Mouse (Mus musculus) gastrocnemius, postnatal 4 days (tissue): Measurements from ENCODE around the gene Lrrc75b. TPM values are rescaled to one million over a fixed set of nuclear protein-coding genes. Genes with fewer than 3 reads are reported as not detected.

ENCODE experiments used
- DNase-seq, 2 experiments: peaks; one replicate each; pipeline ENCODE4 v3.0.0; 2021 to 2022; ENCODE audit warnings: low spot score in 2 of 2, mixed read lengths in 2 of 2
- total RNA-seq, 2 experiments: library from RNA; stranded (reverse); gene quantifications; 2 replicates each; pipeline ENCODE4 v1.2.3; 2021

Lrrc75b gene
- total RNA-seq, 2 experiments from 2014 or later, result 2.8 to 3.3 TPM

DNA sequence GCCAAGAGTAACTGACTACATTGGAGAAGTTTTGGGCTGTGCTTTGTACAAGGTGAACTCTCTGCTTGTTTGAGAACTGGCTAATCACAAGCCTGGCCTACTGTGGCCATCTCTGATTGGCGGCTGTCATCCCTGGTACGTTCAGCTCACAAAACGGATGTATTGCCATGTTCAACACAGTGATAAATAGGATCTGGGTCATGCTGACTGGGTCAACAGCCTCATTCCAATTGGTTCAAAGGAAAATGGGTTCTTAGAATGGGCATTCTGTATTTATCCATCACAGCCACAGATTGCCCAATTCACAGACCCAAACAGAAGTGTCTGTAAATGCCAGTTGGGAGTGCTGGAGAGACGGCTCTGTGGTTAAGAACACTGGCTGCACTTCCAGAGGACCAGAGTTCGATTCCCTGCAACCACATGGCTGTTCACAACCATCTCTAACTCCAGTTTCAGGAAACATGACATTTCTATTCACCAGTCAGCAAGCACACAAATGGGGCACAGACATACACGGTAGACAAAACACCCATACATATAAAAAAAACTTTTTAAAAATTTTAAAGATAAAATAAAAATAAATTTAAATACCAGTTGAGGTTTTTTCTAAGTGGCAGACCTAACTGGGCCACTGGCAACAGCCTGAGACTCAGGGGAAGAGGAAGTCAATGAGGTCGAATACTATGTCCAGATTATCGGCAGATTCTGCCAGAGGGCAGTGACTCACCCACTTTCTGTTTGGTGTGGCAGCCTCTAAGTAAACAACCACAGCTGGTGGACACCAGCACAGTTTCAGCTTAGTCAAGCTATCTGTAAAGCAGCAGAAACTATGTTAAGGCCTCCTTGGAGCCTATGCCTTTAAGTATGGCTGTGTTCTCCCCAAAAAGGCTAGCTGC is 55.6 kb downstream of the Lrrc75b start:
- no peak for DNase-seq

- no peak for DNase-seq
Observed at GRCm38 (mm10) chr10:75503692-75504091, 56.4 kb downstream of the Lrrc75b start.

DNA sequence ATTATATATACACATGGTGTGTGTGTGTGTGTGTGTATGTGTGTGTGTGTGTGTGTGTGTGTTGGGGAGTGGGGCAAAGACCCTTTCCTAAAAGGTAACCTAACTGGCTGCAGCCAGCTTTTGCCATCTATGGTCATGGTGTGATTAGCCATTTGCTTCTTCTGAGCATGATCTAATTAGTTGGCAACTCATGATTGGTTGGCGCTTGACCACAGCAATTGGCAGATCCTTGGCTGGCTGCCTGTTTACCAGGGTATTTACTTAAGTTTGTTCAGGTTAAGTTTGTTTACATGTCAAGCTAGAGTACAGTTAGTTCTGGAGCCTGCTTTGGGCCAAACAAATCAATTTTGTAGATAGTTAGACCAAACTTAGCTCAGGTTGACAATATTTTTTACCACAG is 58.5 kb downstream of the Lrrc75b start:
- no peak for DNase-seq

GRCm38 (mm10) chr10:75500345-75500744 is 59.8 kb downstream of the Lrrc75b start:
- DNase-seq, result no peak

Other genes with a start within 250 kb of the Lrrc75b start
- gene Adora2a, start 243.5 kb downstream of the Lrrc75b start, total RNA-seq, result 1 to 10 TPM; 4.4 to 5.5 TPM
- under 1 TPM; 0.29 to 0.39 TPM for gene Upb1, start 159.2 kb downstream of the Lrrc75b start, total RNA-seq
- gene Snrpd3, start 42.8 kb downstream of the Lrrc75b start, total RNA-seq, result 100 to 1,000 TPM; 103 to 106 TPM
- gene Gucd1, start 42.4 kb downstream of the Lrrc75b start, total RNA-seq, result 10 to 100 TPM; 39.5 to 39.9 TPM
- under 1 TPM; 0.66 to 0.80 TPM for gene Ggt1, start 1.3 kb upstream of the Lrrc75b start, total RNA-seq
- gene Ggt5, start 29.0 kb upstream of the Lrrc75b start, total RNA-seq, result 10 to 100 TPM; 10.8 to 13.1 TPM
- gene Susd2, start 83.7 kb upstream of the Lrrc75b start, total RNA-seq, result 1 to 10 TPM; 4.4 to 5.0 TPM
- gene Cabin1, start 204.0 kb upstream of the Lrrc75b start, total RNA-seq, result 10 to 100 TPM; 29.1 to 30.4 TPM
- gene Ddt, start 213.1 kb upstream of the Lrrc75b start, total RNA-seq, result 10 to 100 TPM; 28.2 to 29.4 TPM
- gene Gm20441, start 220.6 kb upstream of the Lrrc75b start, total RNA-seq, result not detected
- gene Gstt3, start 221.1 kb upstream of the Lrrc75b start, total RNA-seq, result 1 to 10 TPM; 5.4 to 6.8 TPM
- gene Gstt1, start 238.3 kb upstream of the Lrrc75b start, total RNA-seq, result 10 to 100 TPM; 10.2 to 11.8 TPM